ENCODE assay signal across 27 mouse cellular contexts in genomic region chr14:33759656-33760055, GRCm38 (mm10).
DNase-seq lines count a peak whose midpoint lies in the region; ATAC-seq lines count a peak whose summit lies in the region.
"Had no signal": no experiment of that assay in that cellular context is flagged by ENCODE, and none has a peak within 500 bp of the region (broad histone marks: within the 10 kb centered on the region; RNA-seq: fewer than 3 reads in every experiment).

No protein-coding gene starts in this region.

- H3K27me3 ChIP-seq in forebrain, embryonic 16.5 days (replicated peaks; ENCODE audit: control insufficient read depth, insufficient read depth, low read length) = no peaks in the 10 kb centered on the region
- no peaks in the 10 kb centered on the region for H3K27me3 ChIP-seq in forebrain, embryonic 15.5 days
- H3K27me3 ChIP-seq in midbrain, embryonic 16.5 days (ENCODE audit: control insufficient read depth, insufficient read depth, low read depth, low read length) = no peaks in the 10 kb centered on the region
- no peaks in the 10 kb centered on the region for H3K27me3 ChIP-seq in midbrain, embryonic 13.5 days
- no peaks in the 10 kb centered on the region for H3K27me3 ChIP-seq in neural tube, embryonic 15.5 days (replicated peaks)
- H3K27me3 ChIP-seq: embryonic facial prominence, embryonic 12.5 days; liver, embryonic 15.5 days; lung, embryonic 15.5 days had no signal

- H3K4me1 ChIP-seq in forebrain, embryonic 16.5 days (replicated peaks; ENCODE audit: control insufficient read depth, insufficient read depth, low read length) = 0 out of 2 replicates have a peak, but pooled peaks cover 4% of the 10 kb centered on the region
- peaks cover 3% of the 10 kb centered on the region; the same call in 1 of the 2 replicates for H3K4me1 ChIP-seq in forebrain, embryonic 15.5 days
- peaks cover 2% of the 10 kb centered on the region; the same call in 1 of the 2 replicates for H3K4me1 ChIP-seq in midbrain, embryonic 16.5 days (ENCODE audit: control insufficient read depth, insufficient read depth, low read length)
- H3K4me1 ChIP-seq in midbrain, embryonic 13.5 days (replicated peaks) = no peaks in the 10 kb centered on the region
- H3K4me1 ChIP-seq in neural tube, embryonic 15.5 days = peaks cover 4% of the 10 kb centered on the region; the same call in 1 of the 2 replicates
- H3K4me1 ChIP-seq: liver, embryonic 15.5 days; midbrain, embryonic 10.5 days had no signal

- peak; percentile 44 for DNase-seq in ZHBTc4 (ENCODE audit: low read depth, low spot score)
- no peak for DNase-seq in liver
- no peak for DNase-seq in cerebellum, adult 11-12 months
- DNase-seq: adrenal gland, adult 2 months; adrenal gland, postnatal 36 days; cerebellum, adult 9-10 months; cerebellum, postnatal 36 days; gastrocnemius, postnatal 25 days; heart, adult 18-20 months; heart, postnatal 4 days; kidney, adult 11 months; kidney, postnatal 14 days; layer of hippocampus, adult 9-11 months; thymus, postnatal 14 days had no signal

- H3K27ac ChIP-seq in forebrain, embryonic 16.5 days (ENCODE audit: low read length) = no peak overlapping the region
- no peak overlapping the region for H3K27ac ChIP-seq in forebrain, embryonic 15.5 days (replicated peaks)
- no peak overlapping the region for H3K27ac ChIP-seq in midbrain, embryonic 16.5 days (ENCODE audit: low read length)
- H3K27ac ChIP-seq in midbrain, embryonic 13.5 days = no peak overlapping the region
- H3K27ac ChIP-seq in neural tube, embryonic 15.5 days (replicated peaks) = peak overlapping the region; percentile 67; the same call in 1 of the 2 replicates
- H3K27ac ChIP-seq: embryonic facial prominence, embryonic 12.5 days; hindbrain, embryonic 14.5 days; liver, embryonic 15.5 days; lung, embryonic 15.5 days; midbrain, embryonic 10.5 days had no signal

- H3K4me3 ChIP-seq in forebrain, embryonic 16.5 days (replicated peaks; ENCODE audit: low read length) = no peak overlapping the region
- H3K4me3 ChIP-seq in forebrain, embryonic 15.5 days = no peak overlapping the region
- H3K4me3 ChIP-seq in midbrain, embryonic 16.5 days (ENCODE audit: low read depth, low read length) = no peak overlapping the region
- no peak overlapping the region for H3K4me3 ChIP-seq in midbrain, embryonic 13.5 days (replicated peaks)
- H3K4me3 ChIP-seq in neural tube, embryonic 15.5 days (replicated peaks) = no peak overlapping the region
- H3K4me3 ChIP-seq: embryonic facial prominence, embryonic 12.5 days; liver, embryonic 15.5 days; lung, embryonic 15.5 days; midbrain, embryonic 10.5 days had no signal

- H3K9ac ChIP-seq in forebrain, embryonic 16.5 days (replicated peaks; ENCODE audit: low read depth, low read length) = no peak overlapping the region
- no peak overlapping the region for H3K9ac ChIP-seq in forebrain, embryonic 15.5 days (replicated peaks)
- no peak overlapping the region for H3K9ac ChIP-seq in midbrain, embryonic 16.5 days (ENCODE audit: low read depth, low read length)
- no peak overlapping the region for H3K9ac ChIP-seq in midbrain, embryonic 13.5 days (replicated peaks)
- no peak overlapping the region for H3K9ac ChIP-seq in neural tube, embryonic 15.5 days (replicated peaks)
- H3K9ac ChIP-seq: embryonic facial prominence, embryonic 12.5 days; hindbrain, embryonic 14.5 days; liver, embryonic 15.5 days; lung, embryonic 15.5 days had no signal

- H3K9me3 ChIP-seq in forebrain, embryonic 16.5 days (ENCODE audit: control insufficient read depth, low read length) = no peaks in the 10 kb centered on the region
- no peaks in the 10 kb centered on the region for H3K9me3 ChIP-seq in forebrain, embryonic 15.5 days
- H3K9me3 ChIP-seq in midbrain, embryonic 16.5 days (replicated peaks; ENCODE audit: control insufficient read depth, low read length, poor library complexity, severe bottlenecking) = no peaks in the 10 kb centered on the region
- H3K9me3 ChIP-seq in midbrain, embryonic 13.5 days = no peaks in the 10 kb centered on the region
- H3K9me3 ChIP-seq in neural tube, embryonic 15.5 days (replicated peaks) = no peaks in the 10 kb centered on the region
- H3K9me3 ChIP-seq: embryonic facial prominence, embryonic 12.5 days; liver, embryonic 15.5 days; lung, embryonic 15.5 days had no signal

- H3K4me2 ChIP-seq in forebrain, embryonic 16.5 days (ENCODE audit: low read length) = 0 out of 2 replicates have a peak overlapping the region, but pooled peaks have one; percentile 2
- H3K4me2 ChIP-seq in forebrain, embryonic 15.5 days (replicated peaks) = no peak overlapping the region
- peak overlapping the region; percentile 21; the same call in 1 of the 2 replicates for H3K4me2 ChIP-seq in midbrain, embryonic 16.5 days (ENCODE audit: low read length)
- H3K4me2 ChIP-seq in midbrain, embryonic 13.5 days (replicated peaks) = no peak overlapping the region
- H3K4me2 ChIP-seq in neural tube, embryonic 15.5 days = peak overlapping the region; percentile 15; the same call in 1 of the 2 replicates
- H3K4me2 ChIP-seq: embryonic facial prominence, embryonic 12.5 days; heart, embryonic 11.5 days; hindbrain, embryonic 14.5 days; liver, embryonic 15.5 days; lung, embryonic 15.5 days had no signal

- ATAC-seq in forebrain, embryonic 16.5 days = no peak; the same call in 1 of the 2 replicates
- ATAC-seq in forebrain, embryonic 15.5 days (replicated peaks) = no peak
- no peak for ATAC-seq in midbrain, embryonic 16.5 days
- no peak for ATAC-seq in midbrain, embryonic 13.5 days
- ATAC-seq in neural tube, embryonic 15.5 days (ENCODE audit: low FRiP score) = no peak
- ATAC-seq: activated CD4-positive, CD25-positive, alpha-beta regulatory T cell, adult 4 months; inflammation-experienced regulatory T-cells, adult 6 months had no signal

- WGBS in forebrain, embryonic 16.5 days = 49% methylated on average over 7 of the region's 7 CpGs
- 49% methylated on average over 7 of the region's 7 CpGs for WGBS in forebrain, embryonic 15.5 days
- WGBS in midbrain, embryonic 16.5 days = 51% methylated on average over 7 of the region's 7 CpGs
- WGBS in midbrain, embryonic 13.5 days = 66% methylated on average over 7 of the region's 7 CpGs
- 37% methylated on average over 7 of the region's 7 CpGs for WGBS in neural tube, embryonic 15.5 days

- no peaks in the 10 kb centered on the region for H3K36me3 ChIP-seq in forebrain, embryonic 16.5 days (ENCODE audit: control insufficient read depth, insufficient read depth)
- H3K36me3 ChIP-seq in forebrain, embryonic 15.5 days = no peaks in the 10 kb centered on the region
- no peaks in the 10 kb centered on the region for H3K36me3 ChIP-seq in midbrain, embryonic 16.5 days (ENCODE audit: control insufficient read depth, insufficient read depth, low read length)
- H3K36me3 ChIP-seq in midbrain, embryonic 13.5 days = no peaks in the 10 kb centered on the region
- H3K36me3 ChIP-seq in neural tube, embryonic 15.5 days = no peaks in the 10 kb centered on the region
- H3K36me3 ChIP-seq: embryonic facial prominence, embryonic 12.5 days; liver, embryonic 15.5 days; lung, embryonic 15.5 days; midbrain, embryonic 10.5 days had no signal

Comparison
In these comparisons a context has a peak if more than half of its experiments do, and no peak if none do; other contexts are left out.
1. H3K4me2 ChIP-seq: peak in forebrain, embryonic 16.5 days (single experiment), midbrain, embryonic 16.5 days (single experiment) and neural tube, embryonic 15.5 days (single experiment); none in forebrain, embryonic 15.5 days (single experiment) and midbrain, embryonic 13.5 days (single experiment).